Mouse (Mus musculus): ENCODE data around the gene Lsm3. TPM values are rescaled to one million over a fixed set of nuclear protein-coding genes. Genes with fewer than 3 reads are reported as not detected.

Gene Lsm3
- total and polyA plus RNA-seq, 3 experiments: 238 to 259 TPM; not detected in 1

DNA sequence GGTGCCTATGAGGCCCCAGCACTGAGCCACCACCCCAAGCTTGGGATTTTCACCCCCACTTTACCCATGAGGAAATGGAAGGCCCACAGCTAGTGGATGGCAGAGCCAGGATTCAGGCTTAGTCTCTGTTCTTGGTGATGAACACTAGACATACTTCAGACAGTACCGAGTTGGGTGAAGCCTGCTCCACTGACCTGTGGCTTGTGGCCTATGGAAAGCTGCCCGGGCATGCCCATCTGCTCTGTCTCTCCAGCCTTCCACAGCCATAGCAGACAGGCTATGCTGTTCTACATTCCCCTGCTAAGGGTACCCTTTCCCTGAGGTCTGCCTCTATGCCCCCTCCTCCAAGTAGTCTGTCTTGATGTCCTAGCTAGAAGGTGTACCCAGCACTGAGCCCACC lies 39.2 kb upstream of the Lsm3 start:
- H3K9ac ChIP-seq (ENCODE audit: control insufficient read depth, low read depth, low read length, poor library complexity, severe bottlenecking): no peak overlapping the region
- no peak overlapping the region for H3K27ac ChIP-seq (ENCODE audit: control insufficient read depth, low read depth, low read length)
- no peaks in the 10 kb centered on the region for H3K27me3 ChIP-seq (ENCODE audit: control insufficient read depth in 1 of 2, insufficient read depth in 2 of 2, low read length in 2 of 2)
- no peak overlapping the region for H3K4me3 ChIP-seq (ENCODE audit: control insufficient read depth in 1 of 2, insufficient read depth in 1 of 2, low read depth in 2 of 2, low read length in 2 of 2)
- H3K36me3 ChIP-seq (ENCODE audit: control insufficient read depth in 1 of 2, insufficient read depth in 2 of 2, low read length in 2 of 2): peaks cover 0 to 4% of the 10 kb centered on the region in 2 experiments; a peak in 3 of 4 replicates
- TF ChIP-seq HCFC1 (IDR thresholded peaks at IDR 0.05; ENCODE audit: low read depth, low read length) (no peak), CTCF (IDR thresholded peaks at IDR 0.05 in 2 of 3, conservative IDR thresholded peaks at IDR 0.05 in 1 of 3; ENCODE audit: control insufficient read depth in 1 of 3, insufficient read depth in 1 of 3, low read depth in 2 of 3, low read length in 3 of 3, poor library complexity in 1 of 3, severe bottlenecking in 1 of 3) (no peak), UBTF (IDR thresholded peaks at IDR 0.05; ENCODE audit: borderline replicate concordance, insufficient read depth, low read depth, low read length) (no peak), CHD1 (IDR thresholded peaks at IDR 0.05; ENCODE audit: low read depth, low read length) (no peak), MEF2A (IDR thresholded peaks at IDR 0.05; ENCODE audit: extremely low read depth, insufficient replicate concordance, low read depth, low read length, poor library complexity, severe bottlenecking) (no peak), MYB (IDR thresholded peaks at IDR 0.05; ENCODE audit: low read depth, low read length) (no peak), TAL1 (IDR thresholded peaks at IDR 0.05; ENCODE audit: low read length) (no peak), ZNF384 (IDR thresholded peaks at IDR 0.05; ENCODE audit: low read depth, low read length) (no peak), POLR2AphosphoS2 (IDR thresholded peaks at IDR 0.05; ENCODE audit: low read length) (no peak), ELF1 (IDR thresholded peaks at IDR 0.05; ENCODE audit: low read depth, low read length) (no peak), USF1 (IDR thresholded peaks at IDR 0.05; ENCODE audit: low read depth, low read length) (no peak), ZC3H11A (IDR thresholded peaks at IDR 0.05; ENCODE audit: low read depth, low read length) (no peak), NRF1 (IDR thresholded peaks at IDR 0.05; ENCODE audit: insufficient read depth, low read depth, low read length, poor library complexity, severe bottlenecking) (no peak), ZKSCAN1 (IDR thresholded peaks at IDR 0.05; ENCODE audit: low read depth, low read length) (no peak), USF2 (IDR thresholded peaks at IDR 0.05; ENCODE audit: borderline replicate concordance in 1 of 2, insufficient read depth in 1 of 2, low read depth in 1 of 2, low read length in 2 of 2) (no peak), POLR2A (IDR thresholded peaks at IDR 0.05; ENCODE audit: control insufficient read depth in 1 of 2, insufficient read depth in 1 of 2, low read depth in 1 of 2, low read length in 2 of 2, poor library complexity in 1 of 2) (no peak), GATA1 (IDR thresholded peaks at IDR 0.05; ENCODE audit: low read depth, low read length) (no peak)
- H3K4me1 ChIP-seq (ENCODE audit: control insufficient read depth in 1 of 2, insufficient read depth in 2 of 2, low read length in 2 of 2): peaks cover 0 to 6% of the 10 kb centered on the region in 2 experiments; a peak in 2 of 4 replicates
- no peaks in the 10 kb centered on the region for H3K9me3 ChIP-seq (replicated peaks; ENCODE audit: insufficient read depth, low read length)
- DNase-seq (ENCODE audit: low read depth, low spot score): no peak
- peaks cover 22% of the 10 kb centered on the region for H3K79me2 ChIP-seq (ENCODE audit: control insufficient read depth, insufficient read depth, low read length, poor library complexity)

GRCm38 (mm10) chr6:91483371-91483770 lies 32.4 kb upstream of the Lsm3 start:
- TF ChIP-seq MEF2A (IDR thresholded peaks at IDR 0.05; ENCODE audit: extremely low read depth, insufficient replicate concordance, low read depth, low read length, poor library complexity, severe bottlenecking) (no peak), MXI1 (IDR thresholded peaks at IDR 0.05; ENCODE audit: low read depth, low read length) (no peak), NRF1 (IDR thresholded peaks at IDR 0.05; ENCODE audit: insufficient read depth, low read depth, low read length, poor library complexity, severe bottlenecking) (no peak), ETS1 (IDR thresholded peaks at IDR 0.05; ENCODE audit: low read depth, low read length) (no peak), ZMIZ1 (IDR thresholded peaks at IDR 0.05; ENCODE audit: low read depth, low read length) (no peak), NELFE (IDR thresholded peaks at IDR 0.05; ENCODE audit: low read depth, low read length) (no peak), MAFK (IDR thresholded peaks at IDR 0.05; ENCODE audit: borderline replicate concordance, low read depth, low read length) (no peak)
- Histone ChIP-seq H3K9ac (ENCODE audit: control insufficient read depth, low read depth, low read length, poor library complexity, severe bottlenecking) (no peak overlapping the region), H3K36me3 (ENCODE audit: control insufficient read depth in 1 of 2, insufficient read depth in 2 of 2, low read length in 2 of 2) (no peaks in the 10 kb centered on the region; a peak in 1 of 4 replicates), H3K27me3 (ENCODE audit: control insufficient read depth in 1 of 2, insufficient read depth in 2 of 2, low read length in 2 of 2) (no peaks in the 10 kb centered on the region), H3K9me3 (replicated peaks; ENCODE audit: insufficient read depth, low read length) (no peaks in the 10 kb centered on the region), H3K79me2 (ENCODE audit: control insufficient read depth, insufficient read depth, low read length, poor library complexity) (no peaks in the 10 kb centered on the region), H3K4me1 (ENCODE audit: control insufficient read depth in 1 of 2, insufficient read depth in 2 of 2, low read length in 2 of 2) (no peaks in the 10 kb centered on the region), H3K27ac (ENCODE audit: control insufficient read depth, low read depth, low read length) (no peak overlapping the region), H3K4me3 (ENCODE audit: control insufficient read depth in 1 of 2, insufficient read depth in 1 of 2, low read depth in 2 of 2, low read length in 2 of 2) (no peak overlapping the region)
- no peak for DNase-seq (ENCODE audit: low read depth, low spot score)
